Mouse (Mus musculus) kidney, embryonic 15.5 days (tissue): ENCODE measurements around the gene 4930564D02Rik. TPM values are rescaled to one million over a fixed set of nuclear protein-coding genes. Genes with fewer than 3 reads are reported as not detected.

Experiments used
- ATAC-seq: fragments of 200-750 bp; cut with Nextera tagmentation; replicated peaks from 2 replicates; pipeline ENCODE4 v1.8.0; 2017; ENCODE audit warnings: moderate TSS enrichment; ENCODE audit not compliant: low FRiP score
- H3K27ac ChIP-seq: fragments of 300-500 bp; sonication (generic); 2 replicates; pipeline ENCODE4 v1.5.1; 2015; ENCODE audit warnings: mild to moderate bottlenecking, inconsistent platforms
- H3K27me3 ChIP-seq: fragments of 300-500 bp; sonication (generic); 2 replicates; pipeline ENCODE4 v1.6.1; 2015; ENCODE audit warnings: inconsistent platforms
- H3K36me3 ChIP-seq: fragments of 300-500 bp; sonication (generic); 2 replicates; pipeline ENCODE4 v1.6.1; 2015; ENCODE audit warnings: inconsistent platforms
- H3K4me1 ChIP-seq: fragments of 300-500 bp; sonication (generic); 2 replicates; pipeline ENCODE4 v1.6.1; 2015; ENCODE audit warnings: inconsistent platforms
- H3K4me2 ChIP-seq: fragments of 300-500 bp; sonication (generic); 2 replicates; pipeline ENCODE4 v1.6.1; 2015; ENCODE audit warnings: moderate library complexity, mild to moderate bottlenecking, inconsistent platforms
- H3K4me3 ChIP-seq: fragments of 300-500 bp; sonication (generic); replicated peaks from 2 replicates; pipeline ENCODE4 v1.5.1; 2015; ENCODE audit warnings: mild to moderate bottlenecking, inconsistent platforms
- H3K9ac ChIP-seq: fragments of 300-500 bp; sonication (generic); 2 replicates; pipeline ENCODE4 v1.6.1; 2015; ENCODE audit warnings: mild to moderate bottlenecking, inconsistent platforms
- H3K9me3 ChIP-seq: fragments of 300-500 bp; sonication (generic); replicated peaks from 2 replicates; pipeline ENCODE4 v1.6.1; 2016; ENCODE audit warnings: inconsistent platforms
- whole genome bisulfite sequencing: fragments of 180-500 bp; shearing (Covaris S2); methylation state at CpG from one replicate; pipeline ENCODE4 v1.1.7; 2015; ENCODE audit warnings: mixed read lengths; 5-methylcytosine and 5-hydroxymethylcytosine counted together
- polyA plus RNA-seq: library from polyadenylated mRNA; unstranded; fragments of >200 nt; fragmentation: Nextera tagmentation; extraction: Ambion mirVana; gene quantifications from 2 replicates; pipeline ENCODE4 v1.2.1, GENCODE M21; 2015

The 4930564D02Rik gene
- not detected in 2 replicates for polyA plus RNA-seq

GRCm38 (mm10) chr3:105066544-105066943, at the start of gene 4930564D02Rik:
TSS of gene 4930564D02Rik (plus strand) at chr3:105066844.
- Histone ChIP-seq H3K4me3 (no peak within 1 kb of the TSS), H3K36me3 (no peaks in the 10 kb centered on the region), H3K4me2 (no peak within 1 kb of the TSS), H3K27me3 (0 out of 2 replicates have a peak, but pooled peaks cover 2% of the 10 kb centered on the region), H3K4me1 (0 out of 2 replicates have a peak, but pooled peaks cover 4% of the 10 kb centered on the region), H3K9me3 (peaks cover 4% of the 10 kb centered on the region; the same call in 1 of the 2 replicates), H3K27ac (no peak within 1 kb of the TSS), H3K9ac (no peak within 1 kb of the TSS)
- 78% methylated on average over 10 of the region's 10 CpGs for WGBS
- ATAC-seq = no peak

DNA sequence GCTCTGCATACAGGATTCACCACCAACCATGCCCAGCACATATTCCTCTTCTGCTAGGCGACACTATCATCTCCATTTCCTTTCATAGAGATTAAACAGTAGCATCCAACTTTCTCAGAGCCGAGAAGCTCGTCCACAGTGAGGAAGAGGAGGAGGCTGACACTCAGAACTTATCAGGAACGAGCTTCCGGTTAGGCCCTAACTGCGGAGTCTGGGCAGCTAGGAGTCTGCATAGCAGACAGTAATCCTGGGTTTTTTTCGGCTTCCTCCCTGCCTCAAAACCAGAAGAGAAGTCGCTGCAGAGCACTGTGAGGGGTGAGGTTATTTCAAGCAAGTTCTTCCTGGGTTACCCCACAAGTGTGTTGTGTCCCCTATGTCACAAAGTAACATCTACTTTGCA, 49.3 kb upstream of the 4930564D02Rik start:
- H3K27ac ChIP-seq = peak overlapping the region; percentile 73
- no peak for ATAC-seq
- H3K4me2 ChIP-seq = no peak overlapping the region
- H3K36me3 ChIP-seq = 0 out of 2 replicates have a peak, but pooled peaks cover 5% of the 10 kb centered on the region
- H3K9me3 ChIP-seq = no peaks in the 10 kb centered on the region
- H3K9ac ChIP-seq = no peak overlapping the region
- H3K4me3 ChIP-seq = no peak overlapping the region
- H3K4me1 ChIP-seq = 0 out of 2 replicates have a peak, but pooled peaks cover 2% of the 10 kb centered on the region
- H3K27me3 ChIP-seq = no peaks in the 10 kb centered on the region
- 76% methylated on average over 8 of the region's 8 CpGs for WGBS

DNA sequence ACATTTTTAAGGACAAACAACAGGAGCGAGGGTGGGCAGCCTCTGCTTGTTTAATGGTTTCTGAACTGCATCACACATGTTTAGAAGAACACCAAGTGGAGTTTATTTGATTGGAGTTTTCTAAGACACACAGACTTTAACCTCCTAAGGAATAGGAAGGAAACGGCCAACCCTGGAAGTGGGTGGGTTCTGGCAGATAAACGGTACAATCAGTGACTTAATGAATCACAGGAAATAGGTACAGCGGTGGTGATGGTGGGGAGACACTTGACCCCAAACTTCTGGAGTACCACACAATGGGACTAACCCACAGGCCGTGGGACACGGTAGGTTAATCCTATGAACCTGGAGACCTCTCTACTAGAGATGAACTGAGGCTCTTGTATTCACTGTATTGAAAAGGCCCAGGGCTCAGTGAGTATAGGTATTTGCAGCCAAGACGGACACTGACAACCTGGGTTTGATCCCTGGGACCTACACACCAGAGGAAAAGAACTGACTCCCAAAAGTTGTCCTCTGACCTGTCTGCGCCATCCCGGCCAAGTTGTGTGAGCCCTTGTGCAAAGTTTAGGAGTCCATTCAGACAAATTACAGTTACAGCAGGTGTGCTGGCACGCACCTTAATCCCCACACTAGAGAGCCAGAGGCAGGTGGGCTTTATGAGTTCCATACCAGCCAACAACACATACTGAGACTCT, 48.4 kb upstream of the 4930564D02Rik start:
- ATAC-seq = 0 out of 2 replicates have a peak, but pooled peaks have one; percentile 29
- H3K4me3 ChIP-seq = no peak overlapping the region
- no peak overlapping the region for H3K4me2 ChIP-seq
- H3K9ac ChIP-seq = no peak overlapping the region
- peak overlapping the region; percentile 56 for H3K27ac ChIP-seq
- H3K36me3 ChIP-seq = 0 out of 2 replicates have a peak, but pooled peaks cover 13% of the 10 kb centered on the region
- H3K9me3 ChIP-seq = no peaks in the 10 kb centered on the region
- no peaks in the 10 kb centered on the region for H3K27me3 ChIP-seq
- WGBS = 80% methylated on average over 10 of the region's 10 CpGs
- H3K4me1 ChIP-seq = 0 out of 2 replicates have a peak, but pooled peaks cover 2% of the 10 kb centered on the region

GRCm38 (mm10) chr3:105018783-105019105, 47.9 kb upstream of the 4930564D02Rik start:
- whole genome bisulfite sequencing = 88% methylated on average over 6 of the region's 6 CpGs
- H3K36me3 ChIP-seq = 0 out of 2 replicates have a peak, but pooled peaks cover 13% of the 10 kb centered on the region
- no peaks in the 10 kb centered on the region for H3K9me3 ChIP-seq
- no peaks in the 10 kb centered on the region for H3K27me3 ChIP-seq
- 0 out of 2 replicates have a peak, but pooled peaks cover 2% of the 10 kb centered on the region for H3K4me1 ChIP-seq
- peak overlapping the region; percentile 56 for H3K27ac ChIP-seq
- no peak overlapping the region for H3K4me3 ChIP-seq
- no peak overlapping the region for H3K4me2 ChIP-seq
- ATAC-seq = no peak
- no peak overlapping the region for H3K9ac ChIP-seq

GRCm38 (mm10) chr3:105019826-105020692, 46.6 kb upstream of the 4930564D02Rik start:
- no peak overlapping the region for H3K4me3 ChIP-seq
- no peak overlapping the region for H3K4me2 ChIP-seq
- WGBS = 51% methylated on average over 12 of the region's 12 CpGs
- H3K27me3 ChIP-seq = no peaks in the 10 kb centered on the region
- no peaks in the 10 kb centered on the region for H3K9me3 ChIP-seq
- 0 out of 2 replicates have a peak, but pooled peaks cover 13% of the 10 kb centered on the region for H3K36me3 ChIP-seq
- no peak for ATAC-seq
- H3K9ac ChIP-seq = no peak overlapping the region
- peak overlapping the region; percentile 51 for H3K27ac ChIP-seq
- 0 out of 2 replicates have a peak, but pooled peaks cover 2% of the 10 kb centered on the region for H3K4me1 ChIP-seq

DNA sequence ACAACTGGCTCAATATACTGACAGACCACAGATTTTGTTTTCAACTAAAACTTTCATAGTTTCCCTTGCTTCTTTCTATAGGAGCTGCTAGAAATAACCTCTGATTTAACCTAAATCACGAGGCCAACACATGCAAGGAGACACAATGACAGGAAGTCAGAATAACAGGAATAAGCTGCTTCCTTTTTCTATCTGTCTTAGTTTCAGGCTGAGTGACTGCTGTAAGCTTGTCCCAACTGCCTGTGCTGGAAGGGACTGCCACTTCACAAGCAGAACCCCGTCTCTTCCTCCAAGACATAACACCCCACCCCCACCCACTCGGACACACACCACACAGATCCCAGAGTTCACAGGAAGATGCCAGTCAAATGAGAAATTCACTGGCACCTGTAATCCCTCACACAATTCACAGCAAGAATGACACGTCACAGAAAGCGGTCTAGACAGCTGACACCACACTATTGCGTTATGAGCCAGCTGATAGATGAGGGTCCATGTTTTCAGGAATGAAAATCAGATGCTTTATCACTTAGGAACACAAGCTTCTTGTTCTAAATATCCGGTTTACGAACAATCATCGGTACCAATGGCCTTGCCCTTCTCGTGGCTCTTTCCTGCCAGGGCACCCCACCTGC, 43.2 kb upstream of the 4930564D02Rik start:
- 0 out of 2 replicates have a peak, but pooled peaks have one; percentile 36 for ATAC-seq
- H3K9me3 ChIP-seq = no peaks in the 10 kb centered on the region
- H3K9ac ChIP-seq = no peak overlapping the region
- H3K4me1 ChIP-seq = no peaks in the 10 kb centered on the region
- 76% methylated on average over 10 of the region's 10 CpGs for WGBS
- peak overlapping the region; percentile 83 for H3K27ac ChIP-seq
- no peaks in the 10 kb centered on the region for H3K27me3 ChIP-seq
- H3K4me3 ChIP-seq = no peak overlapping the region
- no peak overlapping the region for H3K4me2 ChIP-seq
- peaks cover 32% of the 10 kb centered on the region for H3K36me3 ChIP-seq

- H3K4me3 ChIP-seq = no peak overlapping the region
- H3K36me3 ChIP-seq = peaks cover 68% of the 10 kb centered on the region
- ATAC-seq = no peak
- H3K27ac ChIP-seq = peak overlapping the region; percentile 65
- H3K27me3 ChIP-seq = no peaks in the 10 kb centered on the region
- WGBS = 72% methylated on average over 10 of the region's 10 CpGs
- no peak overlapping the region for H3K9ac ChIP-seq
- no peaks in the 10 kb centered on the region for H3K9me3 ChIP-seq
- H3K4me1 ChIP-seq = peaks cover 19% of the 10 kb centered on the region
- H3K4me2 ChIP-seq = no peak overlapping the region
Observed at GRCm38 (mm10) chr3:105036281-105036847, 30.3 kb upstream of the 4930564D02Rik start.

- H3K4me3 ChIP-seq = no peak overlapping the region
- H3K4me2 ChIP-seq = no peak overlapping the region
- H3K36me3 ChIP-seq = peaks cover 58% of the 10 kb centered on the region
- peaks cover 19% of the 10 kb centered on the region for H3K4me1 ChIP-seq
- H3K27ac ChIP-seq = 0 out of 2 replicates have a peak overlapping the region, but pooled peaks have one; percentile 65
- H3K9me3 ChIP-seq = no peaks in the 10 kb centered on the region
- no peak overlapping the region for H3K9ac ChIP-seq
- no peaks in the 10 kb centered on the region for H3K27me3 ChIP-seq
- ATAC-seq = no peak
- 85% methylated on average over 6 of the region's 6 CpGs for WGBS
Observed at GRCm38 (mm10) chr3:105037240-105037770, 29.3 kb upstream of the 4930564D02Rik start.

DNA sequence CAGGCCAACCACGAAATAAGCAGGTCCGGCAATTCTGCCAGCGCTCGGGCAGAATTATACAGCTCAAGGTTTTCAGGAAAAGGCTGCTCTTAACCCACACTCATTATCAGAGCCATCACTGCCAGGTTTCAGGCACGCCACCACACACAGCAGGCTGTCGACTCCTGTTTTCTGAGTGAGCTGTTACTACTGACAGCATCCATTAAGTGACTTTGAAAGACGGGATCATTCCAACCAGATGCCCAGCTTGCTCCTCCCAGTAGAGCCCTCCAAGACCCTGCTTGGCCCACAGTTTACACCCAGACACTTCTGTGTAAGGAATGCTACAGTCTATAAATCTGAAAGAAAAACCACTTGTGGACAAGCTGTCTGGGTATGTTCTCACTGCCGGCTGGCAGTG, 26.6 kb upstream of the 4930564D02Rik start:
- Histone ChIP-seq H3K27me3 (no peaks in the 10 kb centered on the region), H3K9me3 (no peaks in the 10 kb centered on the region), H3K36me3 (peaks cover 32% of the 10 kb centered on the region), H3K4me3 (no peak overlapping the region), H3K9ac (no peak overlapping the region), H3K4me2 (no peak overlapping the region), H3K27ac (no peak overlapping the region), H3K4me1 (peaks cover 24% of the 10 kb centered on the region)
- ATAC-seq = no peak
- 44% methylated on average over 8 of the region's 8 CpGs for WGBS

- no peak for ATAC-seq
- no peak overlapping the region for H3K4me2 ChIP-seq
- no peaks in the 10 kb centered on the region for H3K9me3 ChIP-seq
- no peak overlapping the region for H3K9ac ChIP-seq
- no peak overlapping the region for H3K27ac ChIP-seq
- no peak overlapping the region for H3K4me3 ChIP-seq
- WGBS = 88% methylated on average over 9 of the region's 9 CpGs
- H3K36me3 ChIP-seq = peaks cover 22% of the 10 kb centered on the region
- peaks cover 25% of the 10 kb centered on the region for H3K4me1 ChIP-seq
- no peaks in the 10 kb centered on the region for H3K27me3 ChIP-seq
Observed at GRCm38 (mm10) chr3:105040983-105041625, 25.5 kb upstream of the 4930564D02Rik start.

DNA sequence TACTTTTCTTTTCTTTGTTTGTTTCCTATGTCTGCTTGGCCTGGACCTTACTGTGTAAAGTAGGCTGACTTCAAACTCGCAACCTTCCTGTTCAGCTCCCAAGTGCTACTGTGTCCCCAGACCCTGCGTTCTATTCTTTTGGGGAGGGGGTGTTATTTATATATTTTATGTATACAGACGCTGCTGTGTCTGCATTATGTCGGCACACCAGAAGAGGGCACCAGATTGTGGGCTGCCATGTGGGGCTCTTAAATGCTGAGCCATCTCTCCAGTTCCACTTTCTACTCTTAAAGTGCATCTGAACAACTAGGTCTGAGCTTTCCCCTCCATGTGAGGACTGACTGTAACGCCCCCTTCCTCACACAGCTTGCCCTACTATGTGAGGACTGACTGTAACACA, 22.9 kb upstream of the 4930564D02Rik start:
- 86% methylated on average over 5 of the region's 5 CpGs for WGBS

More for the DNA sequence above, 22.9 kb upstream of the 4930564D02Rik start:
- no peaks in the 10 kb centered on the region for H3K9me3 ChIP-seq
- no peak overlapping the region for H3K27ac ChIP-seq
- no peaks in the 10 kb centered on the region for H3K27me3 ChIP-seq
- H3K36me3 ChIP-seq = 0 out of 2 replicates have a peak, but pooled peaks cover 4% of the 10 kb centered on the region
- no peak for ATAC-seq
- peaks cover 30% of the 10 kb centered on the region for H3K4me1 ChIP-seq
- no peak overlapping the region for H3K9ac ChIP-seq
- H3K4me3 ChIP-seq = no peak overlapping the region
- no peak overlapping the region for H3K4me2 ChIP-seq
